Mouse (Mus musculus): Measurements from ENCODE around the gene Cbr4. TPM values are rescaled to one million over a fixed set of nuclear protein-coding genes. Genes with fewer than 3 reads are reported as not detected.

Cbr4 gene
- total and polyA plus RNA-seq, 2 experiments from 2014 or later, result 8.8 to 19.2 TPM

DNA sequence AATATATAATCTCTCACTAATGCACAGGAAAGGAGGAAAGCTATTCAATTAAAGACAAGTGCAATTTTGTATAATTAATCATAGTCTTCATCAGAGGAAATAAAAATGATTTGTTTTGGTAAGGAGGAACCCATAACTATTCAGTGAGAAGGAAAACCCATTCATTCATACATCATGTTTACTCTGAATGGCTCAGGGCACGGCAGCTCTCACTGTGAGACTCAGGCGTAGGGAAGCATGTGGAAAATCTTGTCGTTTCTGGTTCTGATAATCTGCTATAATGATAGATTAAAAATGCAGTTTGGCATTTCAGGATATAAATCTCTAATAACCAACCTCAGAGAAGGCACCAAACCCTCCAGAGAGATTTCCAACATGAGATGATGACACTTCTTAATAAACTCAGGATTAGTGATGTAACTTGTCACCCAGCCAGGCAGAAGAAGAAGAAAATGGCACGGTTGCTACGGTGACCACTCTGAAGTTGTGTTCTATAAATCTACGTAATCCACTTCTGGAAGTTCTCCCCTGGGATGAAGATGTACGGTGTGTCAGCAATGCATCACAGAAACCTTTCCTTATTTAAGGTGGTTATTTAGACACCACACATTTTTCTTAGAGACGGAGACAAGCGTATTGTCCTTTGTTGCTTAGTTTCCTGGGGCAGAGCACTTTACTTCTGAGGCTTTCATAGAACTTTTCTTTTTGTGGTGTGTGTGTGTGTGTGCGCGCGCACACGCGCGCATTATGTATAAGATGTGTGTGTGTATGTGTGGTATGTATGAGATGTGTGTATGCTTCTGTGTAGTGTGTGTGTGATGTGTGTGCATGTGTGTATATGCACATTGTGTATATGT lies 20.6 kb upstream of the Cbr4 start:
- Histone ChIP-seq H3K9me3 (ENCODE audit: low read length) (no peaks in the 10 kb centered on the region), H3K27ac (ENCODE audit: low read depth, low read length) (no peak overlapping the region), H3K27me3 (ENCODE audit: insufficient read depth, low read length) (no peaks in the 10 kb centered on the region), H3K9ac (replicated peaks; ENCODE audit: low read length, poor library complexity, severe bottlenecking) (no peak overlapping the region), H3K4me1 (ENCODE audit: insufficient read depth, low read length) (peaks cover 2% of the 10 kb centered on the region; the same call in 1 of the 2 replicates), H3K4me2 (ENCODE audit: low read depth, low read length, poor library complexity, severe bottlenecking) (peak overlapping the region; percentile 5; the same call in 1 of the 2 replicates), H3K36me3 (ENCODE audit: insufficient read depth, low read length) (no peaks in the 10 kb centered on the region), H3K4me3 (ENCODE audit: low read depth, low read length) (no peak overlapping the region)
- WGBS, result 56% methylated on average over 15 of the region's 15 CpGs
- TF ChIP-seq CTCF (IDR thresholded peaks at IDR 0.05), result no peak
- peak; percentile 69 for ATAC-seq (ENCODE audit: low FRiP score)
- DNase-seq (ENCODE audit: low spot score), result peak; percentile 48

DNA sequence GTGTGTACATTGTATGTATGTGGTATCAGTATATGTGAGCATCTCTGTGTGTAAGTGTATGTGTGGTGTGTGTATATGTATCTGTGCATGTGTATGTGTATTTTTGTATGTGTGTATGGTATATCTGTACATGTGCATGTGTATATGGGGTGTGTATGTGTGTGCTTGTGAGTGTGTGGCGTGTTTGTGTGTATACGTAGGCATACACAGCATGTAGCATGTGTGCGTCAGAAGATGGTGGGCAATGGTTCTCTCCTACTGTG lies 20.1 kb upstream of the Cbr4 start:
- DNase-seq (ENCODE audit: low spot score), result no peak
- Histone ChIP-seq H3K36me3 (ENCODE audit: insufficient read depth, low read length) (no peaks in the 10 kb centered on the region), H3K4me2 (ENCODE audit: low read depth, low read length, poor library complexity, severe bottlenecking) (no peak overlapping the region), H3K4me3 (ENCODE audit: low read depth, low read length) (no peak overlapping the region), H3K9me3 (ENCODE audit: low read length) (no peaks in the 10 kb centered on the region), H3K27ac (ENCODE audit: low read depth, low read length) (no peak overlapping the region), H3K27me3 (ENCODE audit: insufficient read depth, low read length) (no peaks in the 10 kb centered on the region), H3K4me1 (ENCODE audit: insufficient read depth, low read length) (peaks cover 2% of the 10 kb centered on the region; the same call in 1 of the 2 replicates), H3K9ac (replicated peaks; ENCODE audit: low read length, poor library complexity, severe bottlenecking) (no peak overlapping the region)
- no peak for TF ChIP-seq CTCF (IDR thresholded peaks at IDR 0.05)
- 89% methylated on average over 3 of the region's 3 CpGs for WGBS
- ATAC-seq (ENCODE audit: low FRiP score), result no peak; the same call in 1 of the 2 replicates

DNA sequence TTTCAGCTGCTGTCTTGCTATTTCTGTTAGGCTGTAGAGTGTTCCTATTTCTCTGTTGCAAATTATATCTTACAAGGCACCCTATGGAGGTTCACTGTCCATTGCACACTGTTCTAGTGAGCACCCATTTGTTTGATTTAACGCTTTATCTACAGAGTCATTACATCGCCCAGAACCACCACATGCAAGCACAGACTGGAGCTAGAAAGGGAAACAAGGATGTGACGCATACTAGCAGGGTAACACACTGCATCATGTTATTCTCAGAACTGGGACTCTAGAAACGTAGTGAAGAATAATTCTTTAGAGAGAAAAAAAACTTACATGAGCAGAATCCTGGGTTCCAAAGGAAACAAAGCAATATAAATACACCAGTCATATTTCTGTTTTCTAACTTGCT lies 17.3 kb upstream of the Cbr4 start:
- H3K27ac ChIP-seq (ENCODE audit: low read depth, low read length), result no peak overlapping the region

DNA sequence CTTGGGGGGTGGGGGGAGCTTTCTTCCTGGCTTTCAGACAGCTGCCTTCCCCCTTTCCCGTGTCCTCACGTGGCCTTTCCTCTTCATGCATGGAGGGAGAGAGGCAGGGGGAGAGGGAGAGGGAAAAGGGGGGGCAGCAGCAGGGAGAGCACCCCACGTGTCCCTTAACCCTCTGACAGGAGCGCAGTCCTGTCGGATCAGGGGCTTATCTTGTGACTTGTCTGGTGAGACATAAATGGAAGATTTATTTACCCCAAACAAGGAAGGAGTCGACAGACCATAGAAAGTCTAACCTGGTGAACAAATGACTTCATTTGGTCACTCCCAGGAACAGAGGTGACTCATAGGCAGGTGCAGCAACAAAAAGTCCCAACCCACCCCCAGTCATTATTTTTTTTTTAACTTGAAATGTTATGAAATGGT lies 12.3 kb upstream of the Cbr4 start:
- no peak overlapping the region for H3K4me3 ChIP-seq (ENCODE audit: low read depth, low read length)
- TF ChIP-seq CTCF (IDR thresholded peaks at IDR 0.05), result no peak
- H3K4me2 ChIP-seq (ENCODE audit: low read depth, low read length, poor library complexity, severe bottlenecking), result no peak overlapping the region
- no peak for DNase-seq (ENCODE audit: low spot score)
- no peaks in the 10 kb centered on the region for H3K36me3 ChIP-seq (ENCODE audit: insufficient read depth, low read length)
- ATAC-seq (ENCODE audit: low FRiP score), result no peak
- no peaks in the 10 kb centered on the region for H3K9me3 ChIP-seq (ENCODE audit: low read length)
- WGBS, result 60% methylated on average over 6 of the region's 6 CpGs
- no peak overlapping the region for H3K27ac ChIP-seq (ENCODE audit: low read depth, low read length)
- no peak overlapping the region for H3K9ac ChIP-seq (replicated peaks; ENCODE audit: low read length, poor library complexity, severe bottlenecking)
- no peaks in the 10 kb centered on the region for H3K27me3 ChIP-seq (ENCODE audit: insufficient read depth, low read length)
- no peaks in the 10 kb centered on the region for H3K4me1 ChIP-seq (ENCODE audit: insufficient read depth, low read length)

More for the DNA sequence above, 17.3 kb upstream of the Cbr4 start:
- no peak for TF ChIP-seq CTCF (IDR thresholded peaks at IDR 0.05)
- Histone ChIP-seq H3K4me3 (ENCODE audit: low read depth, low read length) (no peak overlapping the region), H3K36me3 (ENCODE audit: insufficient read depth, low read length) (no peaks in the 10 kb centered on the region), H3K4me2 (ENCODE audit: low read depth, low read length, poor library complexity, severe bottlenecking) (no peak overlapping the region), H3K9ac (replicated peaks; ENCODE audit: low read length, poor library complexity, severe bottlenecking) (no peak overlapping the region), H3K9me3 (ENCODE audit: low read length) (no peaks in the 10 kb centered on the region), H3K27me3 (ENCODE audit: insufficient read depth, low read length) (no peaks in the 10 kb centered on the region), H3K4me1 (ENCODE audit: insufficient read depth, low read length) (peaks cover 2% of the 10 kb centered on the region; the same call in 1 of the 2 replicates)
- WGBS, result 90% methylated on average over 4 of the region's 4 CpGs
- DNase-seq (ENCODE audit: low spot score), result no peak
- no peak for ATAC-seq (ENCODE audit: low FRiP score)

DNA sequence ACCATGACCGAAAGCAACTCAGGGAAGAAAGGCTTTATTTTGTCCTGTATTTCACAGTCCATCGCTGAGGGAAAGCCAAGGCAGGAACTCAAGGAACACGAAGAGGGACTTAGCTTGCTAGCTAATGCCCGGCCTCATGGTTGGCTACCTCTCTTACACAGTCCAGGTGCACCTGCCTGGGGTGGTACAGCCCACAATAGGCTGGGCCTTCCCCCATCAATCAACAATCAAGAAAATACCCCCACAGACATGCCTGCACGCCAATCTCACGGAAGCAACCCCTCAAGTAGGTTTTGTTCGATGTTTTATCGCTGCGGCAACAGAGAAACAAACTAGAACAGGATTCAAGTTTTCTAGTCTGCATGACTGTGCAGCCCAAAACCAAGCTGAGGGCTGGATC lies 11.4 kb upstream of the Cbr4 start:
- Histone ChIP-seq H3K9me3 (ENCODE audit: low read length) (no peaks in the 10 kb centered on the region), H3K4me3 (ENCODE audit: low read depth, low read length) (no peak overlapping the region), H3K4me1 (ENCODE audit: insufficient read depth, low read length) (no peaks in the 10 kb centered on the region), H3K36me3 (ENCODE audit: insufficient read depth, low read length) (no peaks in the 10 kb centered on the region), H3K27ac (ENCODE audit: low read depth, low read length) (no peak overlapping the region), H3K4me2 (ENCODE audit: low read depth, low read length, poor library complexity, severe bottlenecking) (no peak overlapping the region), H3K27me3 (ENCODE audit: insufficient read depth, low read length) (no peaks in the 10 kb centered on the region), H3K9ac (replicated peaks; ENCODE audit: low read length, poor library complexity, severe bottlenecking) (no peak overlapping the region)
- ATAC-seq (ENCODE audit: low FRiP score), result no peak
- 85% methylated on average over 9 of the region's 9 CpGs for WGBS
- DNase-seq (ENCODE audit: low spot score), result no peak
- no peak for TF ChIP-seq CTCF (IDR thresholded peaks at IDR 0.05)

DNA sequence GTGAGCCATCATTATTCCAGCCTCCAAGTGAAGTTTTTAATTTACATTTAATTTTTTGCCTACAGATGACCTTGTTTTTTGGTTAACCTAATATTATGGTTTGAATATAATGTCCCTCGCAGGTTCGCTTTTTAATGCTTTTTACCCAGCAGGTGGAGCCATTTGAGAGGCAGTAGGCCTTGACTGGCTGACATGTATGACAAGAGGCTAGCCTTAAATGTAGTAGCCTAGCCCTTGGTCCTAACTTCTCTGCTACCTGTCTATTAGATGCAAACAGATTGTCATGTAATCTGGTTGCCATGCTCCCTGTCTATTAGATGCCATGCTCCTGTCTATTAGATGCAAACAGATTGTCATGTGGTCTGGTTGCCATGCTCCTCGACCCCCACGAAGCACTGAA lies 9.4 kb upstream of the Cbr4 start:
- Histone ChIP-seq H3K4me1 (ENCODE audit: insufficient read depth, low read length) (no peaks in the 10 kb centered on the region), H3K4me3 (ENCODE audit: low read depth, low read length) (no peak overlapping the region), H3K27ac (ENCODE audit: low read depth, low read length) (no peak overlapping the region), H3K27me3 (ENCODE audit: insufficient read depth, low read length) (no peaks in the 10 kb centered on the region), H3K9me3 (ENCODE audit: low read length) (no peaks in the 10 kb centered on the region), H3K36me3 (ENCODE audit: insufficient read depth, low read length) (no peaks in the 10 kb centered on the region), H3K4me2 (ENCODE audit: low read depth, low read length, poor library complexity, severe bottlenecking) (no peak overlapping the region), H3K9ac (replicated peaks; ENCODE audit: low read length, poor library complexity, severe bottlenecking) (no peak overlapping the region)
- ATAC-seq (ENCODE audit: low FRiP score), result no peak
- DNase-seq (ENCODE audit: low spot score), result no peak
- peak; percentile 13 for TF ChIP-seq CTCF (IDR thresholded peaks at IDR 0.05)
- 92% methylated on average over 4 of the region's 4 CpGs for WGBS
